Mouse (Mus musculus) C2C12 (cell line): ENCODE data around the gene Rgs19.

Source experiments
- CTCF ChIP-seq: IDR thresholded peaks from one replicate; pipeline ENCODE4 v1.5.1; 2011; ENCODE audit not compliant: control insufficient read depth, insufficient read depth, insufficient read length
- MYOD1 ChIP-seq: IDR thresholded peaks from one replicate; pipeline ENCODE4 v1.6.1; 2011; ENCODE audit warnings: low read depth; ENCODE audit not compliant: control insufficient read depth, insufficient read length
- USF1 ChIP-seq: IDR thresholded peaks from one replicate; pipeline ENCODE4 v1.6.1; 2011; ENCODE audit warnings: low read depth, mild to moderate bottlenecking, control low read depth, moderate library complexity

DNA sequence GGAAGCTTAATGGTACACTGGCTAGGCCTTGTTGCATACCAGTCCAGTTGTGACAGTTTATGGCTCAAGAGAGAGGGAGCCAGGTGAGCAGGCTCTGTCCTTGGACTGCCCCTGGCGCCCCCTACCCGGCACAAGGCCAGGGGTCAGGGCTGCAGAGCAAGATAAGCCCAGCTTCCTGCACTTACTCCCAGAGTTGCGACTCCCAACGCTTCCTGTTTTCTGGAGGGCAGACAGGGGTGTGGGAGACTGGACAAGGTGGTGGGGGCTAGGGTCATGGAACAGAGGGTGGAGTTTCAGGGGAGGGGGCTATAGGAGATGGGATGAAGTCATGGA lies 30.5 kb downstream of the Rgs19 start:
- TF ChIP-seq CTCF = no peak
- no peak for TF ChIP-seq MYOD1
- no peak for TF ChIP-seq USF1
